Mouse (Mus musculus) liver, adult 2 months (tissue): Measurements from ENCODE around the gene Ccdc148. TPM values are rescaled to one million over a fixed set of nuclear protein-coding genes. Genes with fewer than 3 reads are reported as not detected.

Source experiments
- DNase-seq: peaks from one replicate; pipeline ENCODE4 v3.0.0-alpha.2; 2011; ENCODE audit warnings: low read depth, low spot score; ENCODE audit errors: extremely low read depth
- H3K27ac ChIP-seq: fragments of 200-500 bp; replicated peaks from 2 replicates; pipeline ENCODE4 v1.5.1; 2012; ENCODE audit warnings: low read depth, mild to moderate bottlenecking, control low read depth, inconsistent platforms, low read length; ENCODE audit not compliant: insufficient read depth
- H3K27me3 ChIP-seq: fragments of 200-500 bp; 2 replicates; pipeline ENCODE4 v1.6.1; 2012; ENCODE audit warnings: mild to moderate bottlenecking, moderate library complexity, low read length, inconsistent platforms; ENCODE audit not compliant: control insufficient read depth, insufficient read depth
- H3K36me3 ChIP-seq: fragments of 200-500 bp; 2 replicates; pipeline ENCODE4 v1.6.1; 2012; ENCODE audit warnings: low read length, inconsistent platforms; ENCODE audit not compliant: control insufficient read depth, insufficient read depth
- H3K4me1 ChIP-seq: fragments of 200-500 bp; 2 replicates; pipeline ENCODE4 v1.6.1; 2011; ENCODE audit warnings: low read length; ENCODE audit not compliant: control insufficient read depth, insufficient read depth
- H3K4me3 ChIP-seq: fragments of 200-500 bp; 2 replicates; pipeline ENCODE4 v1.5.1; 2011; ENCODE audit warnings: low read depth, mild to moderate bottlenecking, control low read depth, low read length, moderate library complexity; ENCODE audit not compliant: insufficient read depth
- H3K79me2 ChIP-seq: fragments of 200-500 bp; 2 replicates; pipeline ENCODE4 v1.6.1; 2012; ENCODE audit warnings: inconsistent platforms, mild to moderate bottlenecking, low read length, moderate library complexity; ENCODE audit not compliant: control insufficient read depth, insufficient read depth
- H3K9ac ChIP-seq: fragments of 200-500 bp; 2 replicates; pipeline ENCODE4 v1.6.1; 2012; ENCODE audit warnings: low read depth, mild to moderate bottlenecking, control low read depth, inconsistent platforms, low read length
- CTCF ChIP-seq: fragments of 200-500 bp; IDR thresholded peaks from 2 replicates; pipeline ENCODE4 v1.5.1; 2011; ENCODE audit warnings: low read depth, low read length, control low read depth
- POLR2A ChIP-seq: fragments of 200-500 bp; IDR thresholded peaks from 2 replicates; pipeline ENCODE4 v1.6.1; 2011; ENCODE audit warnings: low read length, control low read depth; ENCODE audit not compliant: insufficient read depth; ENCODE audit errors: extremely low read depth
- WGBS: fragments of 180-500 bp; shearing (Covaris S2); methylation state at CpG from one replicate; pipeline ENCODE4 v1.1.7; 2018; 5-methylcytosine and 5-hydroxymethylcytosine counted together
- polyA plus RNA-seq: library from polyadenylated mRNA; depleted of rRNA; stranded (reverse); fragments of >200 nt; gene quantifications from 2 replicates; pipeline ENCODE4 v1.2.3, GENCODE M21; 2012; rRNA removed
- total RNA-seq: library from RNA; depleted of rRNA; stranded (reverse); fragments of >200 nt; gene quantifications from 2 replicates; pipeline ENCODE4 v1.2.3, GENCODE M21; 2014; rRNA removed

Ccdc148 gene
- total and polyA plus RNA-seq, 2 experiments = 0.05 to 0.92 TPM

DNA sequence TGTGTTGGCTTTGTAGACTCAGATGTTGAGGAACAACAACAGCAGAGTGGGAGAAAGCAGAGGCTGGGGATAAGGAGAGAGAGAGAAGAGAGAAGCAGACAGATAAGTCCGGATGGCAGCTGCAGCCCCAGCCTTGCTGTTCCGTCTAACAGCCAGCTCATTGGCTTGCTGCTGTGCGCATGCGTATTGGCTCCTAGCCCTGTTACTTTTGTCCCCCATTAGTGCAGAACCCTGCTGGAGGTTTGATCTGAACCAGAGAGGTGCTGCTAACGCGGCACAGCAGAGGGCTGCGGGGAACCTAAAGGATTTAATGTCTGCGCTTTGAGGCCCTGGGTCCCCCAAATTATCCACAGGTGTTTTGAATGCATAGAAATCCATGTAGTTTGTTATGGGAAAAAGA is 373.8 kb downstream of the Ccdc148 start:
- Histone ChIP-seq H3K4me3 (no peak overlapping the region), H3K79me2 (no peaks in the 10 kb centered on the region), H3K9ac (no peak overlapping the region), H3K27me3 (no peaks in the 10 kb centered on the region), H3K4me1 (no peaks in the 10 kb centered on the region), H3K27ac (no peak overlapping the region), H3K36me3 (peaks cover 80% of the 10 kb centered on the region)
- 90% methylated on average over 8 of the region's 8 CpGs for WGBS
- TF ChIP-seq CTCF (no peak), POLR2A (no peak)
- no peak for DNase-seq

DNA sequence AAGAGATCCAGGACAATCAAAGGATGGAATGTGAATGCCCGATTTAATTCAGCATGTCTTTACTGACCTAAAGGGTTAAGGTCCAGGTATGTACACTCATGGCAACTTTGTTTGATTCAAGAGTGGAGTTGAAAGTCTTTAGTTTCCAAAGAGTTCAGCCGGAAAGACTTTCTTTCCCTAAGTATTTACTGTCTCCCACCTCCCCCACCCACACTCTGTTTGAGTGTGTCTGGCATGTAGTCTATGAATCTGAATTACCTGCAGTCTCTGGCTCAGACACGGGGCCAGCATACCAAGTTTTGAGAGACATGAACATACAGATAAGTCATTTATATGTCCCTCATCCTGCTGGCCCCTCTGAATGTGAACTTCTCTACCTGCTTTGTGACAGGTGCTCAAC is 374.3 kb downstream of the Ccdc148 start:
- WGBS = 56% methylated on average over 3 of the region's 3 CpGs
- Histone ChIP-seq H3K9ac (no peak overlapping the region), H3K36me3 (peaks cover 80% of the 10 kb centered on the region), H3K4me1 (no peaks in the 10 kb centered on the region), H3K4me3 (no peak overlapping the region), H3K27ac (0 out of 2 replicates have a peak overlapping the region, but pooled peaks have one; percentile 6), H3K27me3 (no peaks in the 10 kb centered on the region), H3K79me2 (no peaks in the 10 kb centered on the region)
- TF ChIP-seq CTCF = no peak
- no peak for TF ChIP-seq POLR2A
- DNase-seq = no peak

DNA sequence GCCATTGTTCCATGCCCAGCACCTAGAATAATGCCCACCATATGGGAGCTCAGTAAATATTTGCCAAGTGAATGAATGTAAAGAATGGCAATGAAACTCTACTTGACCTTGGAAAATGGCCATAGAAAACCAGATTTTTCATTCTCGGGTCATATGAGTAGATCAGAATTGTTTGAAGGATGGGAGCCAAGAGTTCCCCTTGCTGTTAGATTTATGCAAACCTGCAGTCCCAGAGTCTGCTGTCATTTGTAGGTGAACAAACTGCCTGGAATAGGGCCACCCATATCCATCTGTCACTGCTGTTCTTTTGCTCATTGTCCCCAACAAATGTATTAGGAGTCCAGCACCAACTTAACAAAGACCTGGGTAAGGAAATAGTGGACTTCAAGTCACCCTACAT is 377.0 kb downstream of the Ccdc148 start:
- TF ChIP-seq CTCF = no peak
- no peak for TF ChIP-seq POLR2A
- no peak overlapping the region for H3K9ac ChIP-seq
- no peaks in the 10 kb centered on the region for H3K79me2 ChIP-seq
- H3K4me1 ChIP-seq = no peaks in the 10 kb centered on the region
- peaks cover 90% of the 10 kb centered on the region for H3K36me3 ChIP-seq
- H3K4me3 ChIP-seq = no peak overlapping the region
- no peaks in the 10 kb centered on the region for H3K27me3 ChIP-seq
- DNase-seq = peak; percentile 25
- WGBS = 31% methylated on average over 1 of the region's 1 CpGs
- H3K27ac ChIP-seq = no peak overlapping the region

DNA sequence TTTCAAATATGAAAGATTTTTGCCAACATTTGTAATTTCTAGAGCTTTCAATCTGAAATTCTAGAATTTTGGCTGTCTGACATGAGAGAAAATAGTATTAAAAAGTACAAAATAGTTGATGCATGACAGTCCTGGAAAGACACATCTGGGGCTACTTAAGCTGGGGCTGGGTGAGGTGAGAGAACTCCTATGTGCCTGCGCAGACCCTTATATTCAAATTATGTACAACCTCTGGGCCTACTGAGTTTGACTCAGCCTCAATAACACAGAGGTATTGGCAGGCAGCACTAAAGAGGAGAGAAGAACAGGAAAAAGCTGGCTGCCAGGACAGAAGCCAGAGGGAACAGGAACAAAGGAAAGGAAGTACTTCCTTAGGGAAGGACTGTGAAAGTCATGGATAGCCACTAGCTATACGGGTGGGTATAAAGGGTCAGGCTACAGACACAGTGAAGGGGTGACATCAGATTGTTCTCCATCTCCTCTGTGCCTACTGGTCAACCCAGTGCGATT is 381.4 kb downstream of the Ccdc148 start:
- WGBS = 90% methylated on average over 3 of the region's 3 CpGs
- Histone ChIP-seq H3K4me1 (no peaks in the 10 kb centered on the region), H3K9ac (no peak overlapping the region), H3K27me3 (no peaks in the 10 kb centered on the region), H3K4me3 (no peak overlapping the region), H3K79me2 (no peaks in the 10 kb centered on the region), H3K27ac (no peak overlapping the region), H3K36me3 (peaks cover 93% of the 10 kb centered on the region)
- DNase-seq = no peak
- TF ChIP-seq CTCF (no peak), POLR2A (no peak)

DNA sequence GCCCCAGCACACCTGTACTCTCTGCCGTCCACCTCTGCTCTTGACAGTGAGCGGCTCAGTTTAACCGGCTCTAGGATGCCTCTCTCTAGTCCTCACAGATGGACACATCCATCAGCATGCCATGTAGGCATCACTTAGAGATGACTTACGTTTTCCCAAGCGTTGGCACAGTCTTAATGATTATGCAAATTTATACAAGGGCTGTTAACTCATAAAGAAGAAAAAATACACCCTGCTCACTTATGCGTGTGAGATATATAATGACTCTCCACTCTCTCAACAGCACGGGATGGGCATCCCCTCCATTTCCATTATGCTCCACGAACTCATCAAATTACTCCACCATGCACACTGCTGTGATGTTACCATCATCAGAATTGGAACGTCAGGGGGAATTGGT is 386.6 kb downstream of the Ccdc148 start:
- Histone ChIP-seq H3K4me1 (no peaks in the 10 kb centered on the region), H3K36me3 (peaks cover 95% of the 10 kb centered on the region), H3K27me3 (no peaks in the 10 kb centered on the region), H3K9ac (no peak overlapping the region), H3K4me3 (no peak overlapping the region), H3K27ac (no peak overlapping the region), H3K79me2 (no peaks in the 10 kb centered on the region)
- WGBS = 93% methylated on average over 9 of the region's 9 CpGs
- DNase-seq = no peak
- TF ChIP-seq POLR2A (no peak), CTCF (no peak)

Other genes with a start within 250 kb of the Ccdc148 start
- 38.4 and 43.8 TPM in 2 replicates for gene Pkp4, start 167 bp upstream of the Ccdc148 start, total RNA-seq
- 42.7 and 53.3 TPM in 2 replicates for gene Pkp4, start 167 bp upstream of the Ccdc148 start, polyA plus RNA-seq